Mouse (Mus musculus) olfactory bulb, adult 2 months (tissue): Measurements from ENCODE around the gene Tet1. TPM values are rescaled to one million over a fixed set of nuclear protein-coding genes. Genes with fewer than 3 reads are reported as not detected.

Source experiments
- H3K27ac ChIP-seq: fragments of 200-500 bp; 2 replicates; pipeline ENCODE4 v1.5.1; 2012; ENCODE audit warnings: low read depth, low read length; ENCODE audit not compliant: insufficient read depth
- H3K4me1 ChIP-seq: fragments of 200-500 bp; 2 replicates; pipeline ENCODE4 v1.6.1; 2012; ENCODE audit warnings: low read length; ENCODE audit not compliant: control insufficient read depth, insufficient read depth
- H3K4me3 ChIP-seq: fragments of 200-500 bp; 2 replicates; pipeline ENCODE4 v1.5.1; 2012; ENCODE audit warnings: mild to moderate bottlenecking, low read depth, low read length, moderate library complexity; ENCODE audit not compliant: insufficient read depth
- CTCF ChIP-seq: fragments of 200-500 bp; IDR thresholded peaks from 2 replicates; pipeline ENCODE4 v1.5.1; 2012; ENCODE audit warnings: low read depth, mild to moderate bottlenecking, low read length, moderate library complexity; ENCODE audit not compliant: insufficient read depth
- POLR2A ChIP-seq: fragments of 200-500 bp; IDR thresholded peaks from 2 replicates; pipeline ENCODE4 v1.6.1; 2012; ENCODE audit warnings: mild to moderate bottlenecking, low read depth, low read length, moderate library complexity; ENCODE audit not compliant: insufficient read depth
- WGBS: fragments of 180-500 bp; shearing (Covaris S2); methylation state at CpG from one replicate; pipeline ENCODE4 v1.1.7; 2018; 5-methylcytosine and 5-hydroxymethylcytosine counted together
- polyA plus RNA-seq: library from polyadenylated mRNA; stranded (reverse); fragments of >200 nt; gene quantifications from 2 replicates; pipeline ENCODE4 v1.2.4, GENCODE M21; 2012; ENCODE audit warnings: low replicate concordance; ENCODE audit not compliant: missing spikeins, insufficient read depth, insufficient read length

Tet1 gene
- polyA plus RNA-seq, 1 experiment = not detected

DNA sequence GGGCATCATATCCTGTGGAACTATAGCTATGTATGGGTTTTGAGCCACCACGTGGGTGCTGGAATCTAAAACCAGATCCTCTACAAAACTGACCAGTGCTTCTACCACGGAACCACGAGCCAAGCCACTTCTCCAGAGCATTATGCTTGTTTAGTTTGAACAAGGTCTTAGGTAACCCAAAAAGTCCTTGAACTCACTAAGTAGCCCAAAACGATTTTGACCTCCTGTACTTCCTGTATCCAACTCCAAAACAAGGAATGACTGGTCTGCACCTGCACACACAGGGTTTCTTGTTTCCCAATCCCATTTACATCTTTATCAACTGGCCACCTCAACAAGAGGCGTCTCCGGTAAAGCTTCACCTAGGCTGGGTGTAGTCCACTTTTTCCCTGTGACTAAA lies 13.4 kb downstream of the Tet1 start:
- H3K27ac ChIP-seq = no peak overlapping the region
- WGBS = 87% methylated on average over 6 of the region's 6 CpGs
- H3K4me1 ChIP-seq = no peaks in the 10 kb centered on the region
- no peak overlapping the region for H3K4me3 ChIP-seq
- no peak for TF ChIP-seq CTCF

GRCm38 (mm10) chr10:62894447-62894846 lies 14.3 kb downstream of the Tet1 start:
- 92% methylated on average over 3 of the region's 3 CpGs for WGBS
- TF ChIP-seq POLR2A (no peak), CTCF (no peak)
- Histone ChIP-seq H3K4me3 (no peak overlapping the region), H3K4me1 (no peaks in the 10 kb centered on the region), H3K27ac (no peak overlapping the region)

- TF ChIP-seq CTCF = no peak
Measured at GRCm38 (mm10) chr10:62893356-62893884, 15.4 kb downstream of the Tet1 start.

GRCm38 (mm10) chr10:62892549-62893232 lies 16.1 kb downstream of the Tet1 start:
- no peaks in the 10 kb centered on the region for H3K4me1 ChIP-seq
- 44% methylated on average over 4 of the region's 4 CpGs for WGBS
- no peak overlapping the region for H3K4me3 ChIP-seq
- no peak overlapping the region for H3K27ac ChIP-seq
- TF ChIP-seq POLR2A (no peak), CTCF (no peak)

More at GRCm38 (mm10) chr10:62893356-62893884, 15.4 kb downstream of the Tet1 start:
- H3K4me1 ChIP-seq = no peaks in the 10 kb centered on the region
- no peak overlapping the region for H3K27ac ChIP-seq
- 70% methylated on average over 6 of the region's 6 CpGs for WGBS
- H3K4me3 ChIP-seq = no peak overlapping the region

DNA sequence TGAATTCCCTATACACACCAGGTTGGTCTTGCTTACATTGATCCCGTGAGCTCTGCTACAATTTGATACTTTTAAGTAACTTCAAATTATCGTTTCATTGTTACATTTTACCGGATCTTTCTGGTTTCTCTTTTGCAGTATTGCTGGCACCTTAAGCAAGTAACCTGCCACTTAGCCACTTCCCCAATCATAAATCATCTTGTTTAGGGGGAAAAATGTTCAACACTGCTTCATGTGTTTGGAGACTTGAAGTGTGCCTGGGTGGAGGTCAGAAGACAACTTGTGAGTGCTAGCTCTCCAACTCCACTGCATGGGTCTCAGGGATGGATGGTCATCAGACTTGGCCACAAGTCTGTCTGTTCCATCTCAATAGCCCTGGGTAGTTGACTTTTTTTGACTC lies 17.8 kb downstream of the Tet1 start:
- 95% methylated on average over 3 of the region's 3 CpGs for WGBS

GRCm38 (mm10) chr10:62886799-62887591 lies 21.8 kb downstream of the Tet1 start:
- TF ChIP-seq POLR2A (no peak), CTCF (0 out of 2 replicates have a peak, but pooled peaks have one; percentile 4)
- Histone ChIP-seq H3K4me1 (peaks cover 19% of the 10 kb centered on the region), H3K27ac (no peak overlapping the region), H3K4me3 (peak overlapping the region; percentile 42)
- 2% methylated on average over 56 of the region's 56 CpGs for WGBS

More for the DNA sequence above, 17.8 kb downstream of the Tet1 start:
- Histone ChIP-seq H3K4me3 (no peak overlapping the region), H3K4me1 (peaks cover 14% of the 10 kb centered on the region), H3K27ac (no peak overlapping the region)
- TF ChIP-seq POLR2A (no peak), CTCF (no peak)

GRCm38 (mm10) chr10:62885969-62886798 lies 22.6 kb downstream of the Tet1 start:
- WGBS = under 1% methylated on average over 38 of the region's 38 CpGs
- TF ChIP-seq POLR2A = no peak
- TF ChIP-seq CTCF = no peak

DNA sequence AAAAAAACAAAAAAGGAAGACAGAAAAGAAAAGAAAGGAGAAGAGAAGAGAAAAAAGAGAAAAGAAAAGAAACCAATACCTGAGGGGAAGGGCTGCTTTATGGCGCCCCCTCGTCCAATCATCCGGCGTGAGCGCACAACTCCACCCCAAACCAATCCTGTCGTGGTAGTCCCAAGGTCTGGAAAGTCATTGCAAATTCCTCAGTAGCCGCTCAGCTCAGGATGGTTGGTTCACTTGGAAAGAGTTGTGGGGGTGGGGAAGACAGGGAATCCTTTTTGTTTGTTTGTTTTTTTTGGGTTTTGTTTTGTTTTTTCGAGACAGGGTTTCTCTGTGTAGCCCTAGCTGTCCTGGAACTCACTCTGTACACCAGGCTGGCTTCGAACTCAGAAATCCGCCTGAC lies 23.3 kb downstream of the Tet1 start:
- no peak for TF ChIP-seq CTCF
- no peak for TF ChIP-seq POLR2A
- Histone ChIP-seq H3K27ac (no peak overlapping the region), H3K4me3 (no peak overlapping the region), H3K4me1 (peaks cover 19% of the 10 kb centered on the region)
- WGBS = 55% methylated on average over 10 of the region's 10 CpGs

More at GRCm38 (mm10) chr10:62885969-62886798, 22.6 kb downstream of the Tet1 start:
- Histone ChIP-seq H3K27ac (no peak overlapping the region), H3K4me3 (peak overlapping the region; percentile 42), H3K4me1 (peaks cover 19% of the 10 kb centered on the region)
